Mouse (Mus musculus): ENCODE measurements around the gene Fmo6. TPM values are rescaled to one million over a fixed set of nuclear protein-coding genes. Genes with fewer than 3 reads are reported as not detected.

Gene Fmo6
- total RNA-seq (2021), result not detected
- long read RNA-seq, experiment 1, result 0 reads
- long read RNA-seq, experiment 2, result 0 reads

- intact Hi-C loops (cut with DNase I), result no loop called here
- DNase-seq, result no peak
Observed at GRCm38 (mm10) chr1:162937415-162937814, at the start of gene Fmo6. TSS of gene Fmo6 (minus strand) at chr1:162937515.

GRCm38 (mm10) chr1:162986777-162987176 is 49.5 kb upstream of the Fmo6 start:
- intact Hi-C loops (cut with DNase I), result no loop called here
- DNase-seq, result no peak

GRCm38 (mm10) chr1:162986121-162986748 is 48.9 kb upstream of the Fmo6 start:
- intact Hi-C loops (cut with DNase I), result no loop called here
- DNase-seq, result no peak

- no peak for DNase-seq
- intact Hi-C loops (cut with DNase I), result no loop called here
Observed at GRCm38 (mm10) chr1:162984428-162984827, 47.1 kb upstream of the Fmo6 start, which contains the start of gene Fmo3. TSS of gene Fmo3 (minus strand) at chr1:162984528.

- intact Hi-C loops (cut with DNase I), result no loop called here
- DNase-seq, result no peak
Observed at GRCm38 (mm10) chr1:162963556-162963955, 26.2 kb upstream of the Fmo6 start.

GRCm38 (mm10) chr1:162957422-162957821 is 20.1 kb upstream of the Fmo6 start:
- intact Hi-C loops (cut with DNase I), result no loop called here
- DNase-seq, result no peak

- intact Hi-C loops (cut with DNase I), result no loop called here
- no peak for DNase-seq
Observed at GRCm38 (mm10) chr1:162953079-162953478, 15.8 kb upstream of the Fmo6 start.

GRCm38 (mm10) chr1:162949763-162950162 is 12.4 kb upstream of the Fmo6 start:
- DNase-seq, result no peak
- intact Hi-C loops (cut with DNase I), result no loop called here

- intact Hi-C loops (cut with DNase I), result no loop called here
- no peak for DNase-seq
Observed at GRCm38 (mm10) chr1:162947934-162948333, 10.6 kb upstream of the Fmo6 start.

- no peak for DNase-seq
- intact Hi-C loops (cut with DNase I), result no loop called here
Observed at GRCm38 (mm10) chr1:162946837-162947558, 9.7 kb upstream of the Fmo6 start.

- intact Hi-C loops (cut with DNase I), result no loop called here
- DNase-seq, result no peak
Observed at GRCm38 (mm10) chr1:162943700-162944099, 6.4 kb upstream of the Fmo6 start.

- peak in 1 of 2 experiments; percentile 16 for DNase-seq
- intact Hi-C loops (cut with DNase I), result no loop called here
Observed at GRCm38 (mm10) chr1:162938696-162939351, 1.5 kb upstream of the Fmo6 start.

- DNase-seq, result no peak
- intact Hi-C loops (cut with DNase I), result no loop called here
Observed at GRCm38 (mm10) chr1:162937970-162938695, 818 bp upstream of the Fmo6 start.

GRCm38 (mm10) chr1:162934374-162935012 is 2.8 kb downstream of the Fmo6 start:
- no peak for DNase-seq
- intact Hi-C loops (cut with DNase I), result no loop called here

- intact Hi-C loops (cut with DNase I), result no loop called here
- DNase-seq, result no peak
Observed at GRCm38 (mm10) chr1:162932386-162932785, 4.9 kb downstream of the Fmo6 start.

- intact Hi-C loops (cut with DNase I), result no loop called here
- no peak for DNase-seq
Observed at GRCm38 (mm10) chr1:162931880-162932279, 5.4 kb downstream of the Fmo6 start.

- intact Hi-C loops (cut with DNase I), result no loop called here
- DNase-seq, result no peak
Observed at GRCm38 (mm10) chr1:162931310-162931875, 5.9 kb downstream of the Fmo6 start.

GRCm38 (mm10) chr1:162930631-162931030 is 6.7 kb downstream of the Fmo6 start:
- intact Hi-C loops (cut with DNase I), result no loop called here
- DNase-seq, result no peak

GRCm38 (mm10) chr1:162929146-162929545 is 8.2 kb downstream of the Fmo6 start:
- intact Hi-C loops (cut with DNase I), result no loop called here
- DNase-seq, result no peak

- intact Hi-C loops (cut with DNase I), result no loop called here
Observed at GRCm38 (mm10) chr1:162925121-162925520, 12.2 kb downstream of the Fmo6 start.

More at GRCm38 (mm10) chr1:162925121-162925520, 12.2 kb downstream of the Fmo6 start:
- no peak for DNase-seq
